Mouse (Mus musculus) liver, adult (tissue): ENCODE results near the gene Mvb12b.

Experiments used
- GATA4 ChIP-seq: IDR thresholded peaks from 2 replicates; pipeline ENCODE4 v1.6.1; 2014; ENCODE audit warnings: mild to moderate bottlenecking, low read length; ENCODE audit not compliant: insufficient replicate concordance

Mvb12b gene

GRCm38 (mm10) chr2:33840483-33840882, 47.3 kb downstream of the Mvb12b start:
- no peak for TF ChIP-seq GATA4

- TF ChIP-seq GATA4: no peak
These were observed 48.5 kb downstream of the Mvb12b start for GRCm38 (mm10) chr2:33839252-33839651.

GRCm38 (mm10) chr2:33837297-33837696, 50.4 kb downstream of the Mvb12b start:
- TF ChIP-seq GATA4: no peak

- TF ChIP-seq GATA4: no peak
These were observed 51.0 kb downstream of the Mvb12b start for GRCm38 (mm10) chr2:33836660-33837213.

- TF ChIP-seq GATA4: no peak
These were observed 52.7 kb downstream of the Mvb12b start for GRCm38 (mm10) chr2:33835038-33835437.

GRCm38 (mm10) chr2:33833902-33834301, 53.8 kb downstream of the Mvb12b start:
- no peak for TF ChIP-seq GATA4

GRCm38 (mm10) chr2:33829870-33830269, 57.9 kb downstream of the Mvb12b start:
- no peak for TF ChIP-seq GATA4

GRCm38 (mm10) chr2:33826777-33827176, 61.0 kb downstream of the Mvb12b start:
- no peak for TF ChIP-seq GATA4

GRCm38 (mm10) chr2:33824935-33825514, 62.7 kb downstream of the Mvb12b start:
- no peak for TF ChIP-seq GATA4

GRCm38 (mm10) chr2:33821677-33822607, 65.8 kb downstream of the Mvb12b start:
- TF ChIP-seq GATA4: no peak

GRCm38 (mm10) chr2:33820450-33820849, 67.3 kb downstream of the Mvb12b start:
- no peak for TF ChIP-seq GATA4

GRCm38 (mm10) chr2:33820037-33820436, 67.7 kb downstream of the Mvb12b start:
- TF ChIP-seq GATA4: no peak

- no peak for TF ChIP-seq GATA4
These were observed 69.4 kb downstream of the Mvb12b start for GRCm38 (mm10) chr2:33818385-33818784.

- no peak for TF ChIP-seq GATA4
These were observed 69.9 kb downstream of the Mvb12b start for GRCm38 (mm10) chr2:33817663-33818346.

GRCm38 (mm10) chr2:33817080-33817479, 70.7 kb downstream of the Mvb12b start:
- TF ChIP-seq GATA4: no peak

- TF ChIP-seq GATA4: no peak
These were observed 73.2 kb downstream of the Mvb12b start for GRCm38 (mm10) chr2:33814581-33814980.
